Mouse (Mus musculus) embryonic facial prominence, embryonic 15.5 days (tissue): ENCODE data around the gene Unc5cl. TPM values are rescaled to one million over a fixed set of nuclear protein-coding genes. Genes with fewer than 3 reads are reported as not detected.

Experiments used
- ATAC-seq: fragments of 200-750 bp; cut with Nextera tagmentation; 2 replicates; pipeline ENCODE4 v1.8.0; 2017; ENCODE audit warnings: low read depth, moderate TSS enrichment; ENCODE audit not compliant: insufficient number of reproducible peaks, low FRiP score, low TSS enrichment
- H3K27ac ChIP-seq: fragments of 300-500 bp; sonication (generic); replicated peaks from 2 replicates; pipeline ENCODE4 v1.5.1; 2015; ENCODE audit warnings: mild to moderate bottlenecking, inconsistent platforms
- H3K27me3 ChIP-seq: fragments of 300-500 bp; sonication (generic); 2 replicates; pipeline ENCODE4 v1.6.1; 2015; ENCODE audit warnings: inconsistent platforms
- H3K36me3 ChIP-seq: fragments of 300-500 bp; sonication (generic); 2 replicates; pipeline ENCODE4 v1.6.1; 2015; ENCODE audit warnings: mild to moderate bottlenecking, inconsistent platforms
- H3K4me1 ChIP-seq: fragments of 300-500 bp; sonication (generic); 2 replicates; pipeline ENCODE4 v1.6.1; 2015; ENCODE audit warnings: inconsistent platforms
- H3K4me2 ChIP-seq: fragments of 300-500 bp; sonication (generic); replicated peaks from 2 replicates; pipeline ENCODE4 v1.6.1; 2015; ENCODE audit warnings: mild to moderate bottlenecking, inconsistent platforms
- H3K4me3 ChIP-seq: fragments of 300-500 bp; sonication (generic); replicated peaks from 2 replicates; pipeline ENCODE4 v1.5.1; 2015; ENCODE audit warnings: mild to moderate bottlenecking, inconsistent platforms
- H3K9ac ChIP-seq: fragments of 300-500 bp; sonication (generic); 2 replicates; pipeline ENCODE4 v1.6.1; 2015; ENCODE audit warnings: inconsistent platforms
- H3K9me3 ChIP-seq: fragments of 300-500 bp; sonication (generic); replicated peaks from 2 replicates; pipeline ENCODE4 v1.6.1; 2016; ENCODE audit warnings: inconsistent platforms
- WGBS: fragments of 180-500 bp; shearing (Covaris S2); methylation state at CpG from one replicate; pipeline ENCODE4 v1.1.7; 2015; 5-methylcytosine and 5-hydroxymethylcytosine counted together
- polyA plus RNA-seq: library from polyadenylated mRNA; unstranded; fragments of >200 nt; fragmentation: Nextera tagmentation; extraction: Ambion mirVana; gene quantifications from 2 replicates; pipeline ENCODE4 v1.2.1, GENCODE M21; 2015

Unc5cl gene
- polyA plus RNA-seq, 1 experiment from 2014 or later = not detected

- Histone ChIP-seq H3K36me3 (no peaks in the 10 kb centered on the region), H3K9me3 (no peaks in the 10 kb centered on the region), H3K4me3 (no peak overlapping the region), H3K27ac (no peak overlapping the region), H3K4me2 (no peak overlapping the region), H3K4me1 (peaks cover 30% of the 10 kb centered on the region), H3K27me3 (no peaks in the 10 kb centered on the region), H3K9ac (no peak overlapping the region)
- ATAC-seq = no peak
- 61% methylated on average over 20 of the region's 20 CpGs for WGBS
Observed at GRCm38 (mm10) chr17:48433006-48433655, 21.6 kb upstream of the Unc5cl start.

- 64% methylated on average over 6 of the region's 6 CpGs for WGBS
Observed at GRCm38 (mm10) chr17:48433689-48434330, 20.9 kb upstream of the Unc5cl start.

GRCm38 (mm10) chr17:48434479-48434878 is 20.2 kb upstream of the Unc5cl start:
- Histone ChIP-seq H3K9me3 (no peaks in the 10 kb centered on the region), H3K27me3 (no peaks in the 10 kb centered on the region), H3K36me3 (no peaks in the 10 kb centered on the region), H3K9ac (no peak overlapping the region), H3K4me1 (peaks cover 28% of the 10 kb centered on the region), H3K4me2 (no peak overlapping the region), H3K27ac (no peak overlapping the region), H3K4me3 (no peak overlapping the region)
- 80% methylated on average over 5 of the region's 5 CpGs for WGBS
- no peak for ATAC-seq

More at GRCm38 (mm10) chr17:48433689-48434330, 20.9 kb upstream of the Unc5cl start:
- Histone ChIP-seq H3K4me2 (no peak overlapping the region), H3K27me3 (no peaks in the 10 kb centered on the region), H3K36me3 (no peaks in the 10 kb centered on the region), H3K4me1 (peaks cover 28% of the 10 kb centered on the region), H3K9ac (no peak overlapping the region), H3K27ac (no peak overlapping the region), H3K9me3 (no peaks in the 10 kb centered on the region), H3K4me3 (no peak overlapping the region)
- no peak for ATAC-seq

GRCm38 (mm10) chr17:48436487-48436886 is 18.2 kb upstream of the Unc5cl start:
- Histone ChIP-seq H3K4me1 (peaks cover 25% of the 10 kb centered on the region), H3K36me3 (no peaks in the 10 kb centered on the region), H3K9ac (no peak overlapping the region), H3K4me2 (no peak overlapping the region), H3K9me3 (no peaks in the 10 kb centered on the region), H3K4me3 (no peak overlapping the region), H3K27ac (no peak overlapping the region), H3K27me3 (no peaks in the 10 kb centered on the region)
- peak; percentile 22 for ATAC-seq
- WGBS = 74% methylated on average over 1 of the region's 1 CpGs

GRCm38 (mm10) chr17:48437421-48437911 is 17.2 kb upstream of the Unc5cl start:
- Histone ChIP-seq H3K4me3 (no peak overlapping the region), H3K9me3 (no peaks in the 10 kb centered on the region), H3K4me1 (peaks cover 23% of the 10 kb centered on the region), H3K36me3 (no peaks in the 10 kb centered on the region), H3K4me2 (no peak overlapping the region), H3K9ac (no peak overlapping the region), H3K27ac (0 out of 2 replicates have a peak overlapping the region, but pooled peaks have one; percentile 34), H3K27me3 (no peaks in the 10 kb centered on the region)
- WGBS = 27% methylated on average over 7 of the region's 7 CpGs
- peak; percentile 22; the same call in 1 of the 2 replicates for ATAC-seq

GRCm38 (mm10) chr17:48442745-48443457 is 11.8 kb upstream of the Unc5cl start:
- H3K27ac ChIP-seq = no peak overlapping the region
- no peak overlapping the region for H3K9ac ChIP-seq
- no peaks in the 10 kb centered on the region for H3K9me3 ChIP-seq
- H3K36me3 ChIP-seq = no peaks in the 10 kb centered on the region
- no peak overlapping the region for H3K4me2 ChIP-seq
- ATAC-seq = no peak
- H3K4me3 ChIP-seq = no peak overlapping the region
- H3K27me3 ChIP-seq = no peaks in the 10 kb centered on the region
- WGBS = 66% methylated on average over 7 of the region's 7 CpGs
- no peaks in the 10 kb centered on the region for H3K4me1 ChIP-seq

- no peak for ATAC-seq
- H3K27ac ChIP-seq = no peak overlapping the region
- no peak overlapping the region for H3K9ac ChIP-seq
- H3K9me3 ChIP-seq = no peaks in the 10 kb centered on the region
- no peaks in the 10 kb centered on the region for H3K27me3 ChIP-seq
- WGBS = 63% methylated on average over 16 of the region's 16 CpGs
- no peaks in the 10 kb centered on the region for H3K36me3 ChIP-seq
- H3K4me1 ChIP-seq = no peaks in the 10 kb centered on the region
- no peak overlapping the region for H3K4me2 ChIP-seq
- H3K4me3 ChIP-seq = no peak overlapping the region
Observed at GRCm38 (mm10) chr17:48443542-48444145, 11.1 kb upstream of the Unc5cl start.

GRCm38 (mm10) chr17:48447675-48448074 is 7.0 kb upstream of the Unc5cl start:
- 63% methylated on average over 8 of the region's 8 CpGs for WGBS
- Histone ChIP-seq H3K4me3 (no peak overlapping the region), H3K9me3 (no peaks in the 10 kb centered on the region), H3K27ac (no peak overlapping the region), H3K4me1 (no peaks in the 10 kb centered on the region), H3K27me3 (no peaks in the 10 kb centered on the region), H3K9ac (no peak overlapping the region), H3K4me2 (no peak overlapping the region), H3K36me3 (no peaks in the 10 kb centered on the region)
- ATAC-seq = no peak

- Histone ChIP-seq H3K9me3 (no peaks in the 10 kb centered on the region), H3K4me1 (no peaks in the 10 kb centered on the region), H3K36me3 (no peaks in the 10 kb centered on the region), H3K9ac (no peak overlapping the region), H3K27ac (no peak overlapping the region), H3K4me2 (no peak overlapping the region), H3K4me3 (no peak overlapping the region), H3K27me3 (no peaks in the 10 kb centered on the region)
- WGBS = 73% methylated on average over 13 of the region's 13 CpGs
- ATAC-seq = no peak
Observed at GRCm38 (mm10) chr17:48450666-48451352, 3.9 kb upstream of the Unc5cl start.

GRCm38 (mm10) chr17:48451353-48451675 is 3.4 kb upstream of the Unc5cl start, which contains the start of gene Tspo2:
TSS of gene Tspo2 (minus strand) at chr17:48451522.
- Histone ChIP-seq H3K27me3 (no peaks in the 10 kb centered on the region), H3K27ac (no peak within 1 kb of the TSS), H3K9ac (no peak within 1 kb of the TSS), H3K4me3 (no peak within 1 kb of the TSS), H3K4me2 (no peak within 1 kb of the TSS), H3K4me1 (no peaks in the 10 kb centered on the region), H3K36me3 (no peaks in the 10 kb centered on the region), H3K9me3 (no peaks in the 10 kb centered on the region)
- ATAC-seq = no peak
- 58% methylated on average over 7 of the region's 7 CpGs for WGBS
